Mouse (Mus musculus) adrenal gland, adult 2 months (tissue): ENCODE data around the gene Cdh22. TPM values are rescaled to one million over a fixed set of nuclear protein-coding genes. Genes with fewer than 3 reads are reported as not detected.

Experiments
- DNase-seq: peaks from one replicate; pipeline ENCODE4 v3.0.0; 2021
- polyA plus RNA-seq: library from polyadenylated mRNA; depleted of rRNA; stranded (reverse); fragments of >200 nt; gene quantifications from 2 replicates; pipeline ENCODE4 v1.2.3, GENCODE M21; 2012
- total RNA-seq, 2 experiments: library from RNA; stranded (reverse); gene quantifications; 2 replicates each; pipeline ENCODE4 v1.2.3; 2021

Gene Cdh22
- total and polyA plus RNA-seq, 3 experiments, result 0.89 to 1.8 (median 1.5) TPM

DNA sequence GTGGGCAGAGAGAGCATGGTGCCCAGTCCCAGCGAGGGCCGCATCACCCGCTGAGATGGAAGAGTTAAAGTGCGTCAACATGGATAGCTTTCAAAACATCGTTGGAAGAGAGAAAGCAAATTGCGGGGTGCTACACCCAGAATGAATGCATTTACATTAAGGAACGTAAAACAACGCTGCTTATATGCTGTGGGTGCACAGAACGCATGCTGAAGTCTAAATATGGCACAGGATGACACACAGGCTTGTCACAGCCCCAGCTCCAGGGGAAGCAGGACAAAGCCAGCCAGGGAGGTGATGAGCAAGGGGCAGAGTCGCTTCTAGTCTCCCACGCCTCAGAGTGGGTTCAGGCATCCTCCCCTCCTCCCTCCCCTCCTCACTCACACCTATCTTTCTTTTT is 27.0 kb downstream of the Cdh22 start:
- no peak for DNase-seq

DNA sequence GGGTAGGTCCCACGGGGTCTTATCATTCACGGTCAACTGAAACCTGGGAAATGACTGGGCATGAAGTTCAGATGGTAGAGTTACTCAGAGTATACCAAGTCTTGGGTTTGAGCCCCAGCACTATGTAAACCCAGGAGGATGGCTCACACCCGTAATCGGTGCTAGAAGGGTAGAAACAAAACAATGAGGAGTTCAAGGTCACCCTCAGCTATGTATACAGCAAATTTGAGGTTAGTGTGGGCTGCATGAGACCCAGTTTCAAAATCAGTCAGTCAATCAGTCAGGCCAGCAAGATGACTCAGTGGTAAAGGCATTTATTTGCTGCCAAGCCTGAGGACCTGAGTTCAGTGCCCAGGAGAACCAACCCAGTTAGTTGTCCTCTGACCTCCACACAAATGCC is 27.6 kb downstream of the Cdh22 start:
- DNase-seq, result no peak

DNA sequence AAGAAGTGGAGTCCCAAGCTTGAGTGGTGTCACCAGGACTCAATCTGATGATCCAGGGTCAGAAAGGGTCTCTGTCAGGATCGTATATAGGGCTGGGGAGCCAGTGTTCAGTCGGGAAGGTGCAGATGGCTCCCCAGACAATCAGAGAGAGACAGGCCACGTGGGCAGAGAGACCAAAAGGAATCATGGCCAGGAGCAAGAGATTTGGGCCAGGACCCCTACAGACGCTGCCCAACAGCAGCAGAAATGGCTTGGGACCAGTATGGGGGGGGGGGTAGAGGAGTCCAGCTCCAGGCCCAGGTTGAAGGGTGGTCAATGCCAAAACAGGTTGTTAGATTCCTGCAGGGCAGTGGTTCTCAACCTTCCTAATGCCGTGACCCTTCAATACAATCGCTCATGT is 29.2 kb downstream of the Cdh22 start:
- DNase-seq, result no peak

DNA sequence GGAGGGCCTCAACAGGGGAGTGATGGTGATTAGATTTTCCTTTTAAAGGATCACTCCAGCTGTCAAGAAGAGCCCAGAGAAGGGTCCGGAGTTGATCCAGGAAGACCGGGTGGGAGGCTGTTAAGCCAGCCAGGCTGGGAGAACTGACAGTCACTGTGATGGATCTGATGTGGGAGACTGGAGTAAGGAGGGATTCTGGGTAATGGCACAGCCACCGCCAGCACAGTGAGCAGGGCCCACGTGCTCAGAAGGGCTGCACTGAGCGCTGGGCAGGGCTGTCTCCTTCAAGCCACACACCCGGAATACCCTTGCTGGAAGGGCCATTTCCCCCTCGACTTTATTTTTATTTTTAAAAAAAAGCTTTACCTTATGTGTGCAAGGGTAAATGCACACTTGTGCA is 29.7 kb downstream of the Cdh22 start:
- no peak for DNase-seq

DNA sequence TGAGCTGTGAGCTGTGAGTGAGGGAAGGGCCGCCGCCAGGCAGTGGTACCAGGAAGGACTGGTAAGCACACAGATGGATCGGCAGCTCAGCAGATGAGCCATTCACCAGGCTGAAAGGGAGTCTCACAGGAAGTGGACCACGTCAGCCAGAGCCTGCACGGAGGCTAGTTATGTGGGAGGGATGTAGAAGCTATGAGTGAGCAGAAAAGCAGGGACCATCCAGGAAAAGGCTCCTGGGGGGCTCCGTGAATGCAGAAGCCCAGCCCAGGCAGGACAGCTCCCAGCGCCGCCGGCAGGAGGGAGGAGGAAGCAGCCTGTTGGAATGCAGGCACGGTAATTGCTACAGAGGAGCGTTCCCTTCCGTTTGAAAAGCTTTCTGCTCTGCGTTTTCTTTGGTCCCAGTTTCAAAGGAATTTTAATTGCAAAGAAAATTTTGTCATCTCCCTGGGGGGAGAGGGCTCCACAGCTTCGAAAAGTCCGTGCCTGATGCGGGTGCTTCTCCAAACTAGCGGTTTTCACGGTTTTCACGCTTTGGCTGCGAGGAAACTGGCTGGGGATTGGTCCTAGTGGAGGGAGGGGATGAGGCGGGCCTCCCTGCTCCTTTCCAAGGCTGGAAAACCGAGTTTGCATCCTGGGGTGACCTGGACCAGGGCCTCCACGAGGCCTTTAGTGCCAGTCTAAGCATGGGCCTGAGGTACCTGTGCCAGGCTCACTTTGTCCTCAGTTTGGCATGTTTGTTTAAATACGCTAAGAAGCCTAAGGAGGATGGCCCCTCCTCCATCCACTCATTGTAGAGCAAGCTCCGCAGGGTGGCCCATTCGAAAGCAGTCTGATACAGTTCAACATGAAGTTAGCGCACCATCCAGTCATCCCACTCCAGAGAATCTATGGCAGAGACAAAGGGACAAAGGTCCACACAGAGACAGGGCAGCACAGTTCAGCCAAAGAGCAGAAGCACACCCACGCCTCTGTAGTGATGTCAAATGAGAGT is 32.6 kb downstream of the Cdh22 start:
- DNase-seq, result peak; percentile 34

DNA sequence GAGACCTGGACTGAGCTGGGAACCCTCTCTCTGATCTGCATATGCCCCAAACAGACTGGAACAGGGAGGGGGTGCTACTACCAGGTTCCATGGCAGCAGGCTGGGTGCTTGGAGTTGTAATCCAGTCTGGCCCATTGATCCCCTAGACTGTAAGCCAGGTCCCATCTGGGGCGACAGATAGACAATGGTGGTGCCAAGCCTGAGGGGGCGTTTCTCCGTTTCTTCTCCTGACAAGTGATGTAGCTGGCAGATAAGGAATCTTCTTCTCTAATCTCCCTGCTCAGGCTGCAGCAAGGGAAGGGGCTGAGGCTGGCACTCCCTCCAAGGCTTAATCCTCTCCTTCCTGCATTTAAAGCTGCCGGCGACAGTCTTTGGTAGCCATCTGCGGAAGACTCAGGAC is 37.1 kb downstream of the Cdh22 start:
- DNase-seq, result no peak

DNA sequence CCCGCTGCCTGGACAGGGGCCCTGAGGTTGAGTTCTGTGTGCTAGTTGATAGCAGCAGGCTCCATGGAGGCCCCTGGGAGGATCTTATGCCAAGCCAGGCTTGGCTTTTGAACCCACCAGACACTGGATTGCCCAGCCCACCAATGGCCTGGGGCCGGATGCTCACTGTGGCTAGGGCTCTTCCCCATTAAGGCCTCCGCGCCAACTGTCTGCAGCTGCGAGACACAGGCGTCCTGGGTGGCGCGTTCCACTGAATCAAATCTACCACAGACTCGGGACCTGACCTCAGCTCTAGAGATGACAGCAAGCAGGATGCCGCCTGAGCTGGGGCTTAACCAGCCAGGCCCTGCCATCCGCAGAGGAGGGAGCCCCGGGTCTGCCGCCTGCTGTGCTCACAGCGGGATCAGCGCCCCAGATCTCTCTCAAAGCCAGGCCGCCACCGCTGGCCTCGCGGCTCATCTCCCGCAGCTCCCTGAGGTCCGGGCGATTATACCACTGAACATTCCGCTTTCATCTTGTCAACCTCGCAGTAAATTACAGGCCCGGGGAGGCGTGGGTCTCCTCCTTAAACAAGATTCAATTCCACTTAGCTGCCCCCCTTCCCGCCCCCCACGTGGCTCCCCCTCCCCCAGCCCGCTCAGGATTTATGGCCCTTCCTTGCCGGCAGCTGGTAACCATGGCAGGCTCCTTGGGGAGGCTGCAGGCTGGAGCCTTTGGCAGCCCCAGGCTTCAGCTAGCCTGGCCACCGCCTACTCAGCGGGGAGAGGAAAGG is 39.1 kb downstream of the Cdh22 start:
- DNase-seq, result peak; percentile 27

DNA sequence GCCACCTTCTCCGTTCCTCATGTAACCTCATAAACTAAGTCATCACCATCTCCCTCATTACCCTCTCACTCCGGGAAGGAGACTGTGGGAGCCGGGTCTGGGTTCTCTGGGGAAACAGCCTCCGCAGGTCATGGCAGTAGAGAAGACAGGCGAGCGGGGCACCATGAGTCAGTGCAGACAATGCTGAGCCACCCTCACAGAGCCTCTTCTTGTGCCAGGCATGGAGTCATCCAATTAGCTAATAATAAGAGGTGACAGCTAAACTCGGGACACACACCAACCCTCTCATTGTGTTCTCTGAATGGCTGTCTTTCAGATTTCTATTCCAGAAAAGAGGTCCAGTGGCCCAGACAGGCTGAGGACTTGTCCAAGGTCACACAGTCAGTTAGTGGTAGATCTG is 43.2 kb downstream of the Cdh22 start:
- peak; percentile 24 for DNase-seq

DNA sequence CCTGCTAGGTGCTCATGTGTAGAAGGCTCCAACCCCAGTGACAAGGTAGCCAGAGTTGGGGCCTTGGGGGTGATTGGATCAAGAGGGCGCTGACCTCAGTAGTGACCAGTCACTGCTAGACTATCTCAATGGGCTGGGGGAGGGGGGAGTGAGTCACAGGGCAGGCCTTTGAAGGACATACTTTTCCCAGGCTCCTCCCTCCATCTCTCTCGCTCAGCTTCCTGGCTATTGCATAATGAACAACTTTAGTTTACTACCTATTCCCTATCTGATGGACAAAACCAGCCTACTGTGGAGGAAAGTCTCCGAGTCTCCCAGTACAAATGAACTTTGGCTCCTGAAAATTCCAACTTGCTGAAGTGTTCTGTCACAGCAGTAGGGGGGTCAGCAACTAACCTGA is 45.1 kb downstream of the Cdh22 start:
- peak; percentile 93 for DNase-seq

DNA sequence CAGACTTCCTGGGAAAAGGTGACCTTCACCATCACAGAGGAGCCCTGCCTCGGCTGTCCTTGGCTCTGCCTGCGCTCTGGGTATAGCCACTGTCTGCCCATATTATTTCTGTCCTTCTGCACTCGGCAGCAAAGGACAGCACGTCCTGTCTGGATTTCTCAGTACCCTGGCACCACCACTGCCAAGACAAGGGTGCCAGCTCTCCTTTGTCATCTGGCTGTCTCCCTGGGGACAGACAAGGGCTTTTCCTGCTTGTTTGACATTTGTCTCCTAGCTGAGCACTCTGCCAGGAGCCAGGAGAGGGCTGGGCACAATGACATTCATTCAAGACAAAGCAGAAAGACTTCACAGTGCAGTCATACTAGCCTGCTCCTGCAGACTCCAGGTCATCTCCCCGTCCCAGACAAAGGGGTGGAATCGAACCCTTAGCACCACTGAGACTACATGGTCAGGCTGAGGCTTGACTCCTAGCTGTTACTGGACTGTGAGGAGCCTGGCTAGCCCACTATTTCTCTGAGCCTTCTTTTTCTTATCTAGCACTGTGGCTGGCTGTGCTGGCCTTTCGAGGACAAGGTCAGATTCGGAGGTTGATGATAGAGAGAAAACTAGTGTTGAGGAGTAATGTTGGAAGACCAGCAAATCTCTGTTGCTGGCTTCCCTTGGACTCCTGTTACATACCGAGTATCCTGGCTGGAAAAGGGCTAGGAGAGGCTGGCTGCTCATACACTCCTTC is 46.8 kb downstream of the Cdh22 start:
- peak; percentile 70 for DNase-seq

DNA sequence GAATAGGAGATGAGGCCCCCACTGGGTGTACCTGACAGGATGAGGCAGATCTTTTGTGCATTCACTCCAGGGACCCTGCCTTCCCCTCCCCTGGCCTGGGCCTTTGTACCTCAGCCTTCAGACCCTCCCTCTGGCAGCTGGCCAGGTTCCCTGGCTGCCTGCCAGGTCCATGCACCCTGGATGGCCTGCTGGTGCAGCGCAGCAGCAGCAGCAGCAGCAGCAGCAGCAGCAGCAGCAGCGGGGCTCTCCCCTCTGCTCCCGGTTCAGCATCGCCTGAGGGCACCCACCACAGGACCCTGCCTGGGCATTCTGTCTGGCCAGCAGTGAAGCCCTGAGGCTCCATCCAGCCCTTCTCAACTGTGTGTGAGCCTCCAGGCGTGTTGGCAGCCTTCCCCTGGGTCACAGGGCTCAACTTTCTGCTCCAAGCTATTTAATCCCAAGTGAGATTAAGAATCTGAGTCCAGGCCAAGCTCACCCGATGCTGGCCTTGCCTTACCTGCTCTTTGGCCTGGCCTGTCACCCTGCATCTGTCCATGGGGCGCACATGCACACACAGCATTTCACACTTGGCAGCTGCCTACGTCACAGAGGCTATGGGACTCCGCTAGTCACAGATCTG is 50.5 kb downstream of the Cdh22 start:
- peak; percentile 34 for DNase-seq

DNA sequence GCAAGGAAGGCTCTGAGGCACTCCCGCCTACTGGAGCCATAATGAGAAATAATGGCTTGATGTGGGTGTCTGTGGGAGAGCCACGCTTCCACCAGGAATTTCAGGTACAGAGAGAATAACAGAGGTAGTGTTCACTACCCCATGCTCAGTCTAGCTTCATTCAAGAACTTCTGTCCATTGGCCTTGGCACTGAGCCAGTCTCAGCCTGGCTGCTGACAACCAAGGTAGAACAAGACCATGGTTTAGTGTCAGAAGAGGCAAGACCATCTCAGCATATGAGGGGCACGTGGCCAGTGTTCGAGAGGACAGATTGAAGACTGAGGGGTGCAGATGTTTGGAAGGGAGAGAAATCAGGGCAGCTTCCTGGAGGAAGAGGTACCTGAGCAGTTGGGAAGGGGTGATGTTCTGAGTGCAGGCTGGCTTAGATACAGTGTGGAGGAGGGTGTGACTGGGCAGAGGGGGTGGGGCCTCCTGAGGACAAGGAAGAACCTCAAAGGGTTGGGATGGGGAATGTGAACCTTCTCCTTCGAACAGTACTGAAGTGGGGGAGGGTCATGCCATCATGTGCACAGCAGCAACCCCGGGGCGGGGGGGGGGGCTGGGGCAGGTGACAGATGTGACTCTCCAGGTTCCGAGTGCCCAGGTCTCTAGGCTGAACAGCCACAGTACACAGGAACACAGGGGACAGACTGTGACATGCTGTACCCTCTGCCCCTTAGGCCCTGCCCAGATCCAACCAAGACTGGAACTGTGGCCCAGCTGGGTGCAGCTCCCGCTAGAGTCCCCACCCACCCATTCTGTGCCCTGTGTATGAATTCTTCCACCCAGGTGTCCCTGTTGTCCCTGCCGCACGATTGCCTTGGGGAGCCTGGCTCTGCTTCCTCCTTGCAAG is 52.3 kb downstream of the Cdh22 start:
- DNase-seq, result no peak

DNA sequence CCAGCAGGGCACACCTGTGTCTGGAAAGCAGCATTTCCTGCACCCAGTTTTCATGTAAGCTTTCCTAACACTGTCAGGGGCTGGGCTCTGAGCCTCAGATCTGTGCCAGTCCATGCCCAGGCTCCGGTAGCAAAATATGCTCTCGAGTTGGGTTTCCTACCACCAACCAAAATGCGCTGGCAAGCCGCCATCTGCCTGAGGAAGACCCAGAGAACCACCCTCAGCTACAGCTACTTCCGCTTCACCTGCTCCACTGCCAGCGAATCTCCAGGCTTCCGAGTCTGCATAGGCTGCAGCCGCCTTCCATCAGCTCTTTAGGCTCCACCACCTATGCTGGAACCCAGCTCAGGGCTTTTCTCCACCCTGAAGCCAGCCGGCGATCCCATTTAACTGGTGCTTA is 55.4 kb downstream of the Cdh22 start:
- DNase-seq, result no peak

DNA sequence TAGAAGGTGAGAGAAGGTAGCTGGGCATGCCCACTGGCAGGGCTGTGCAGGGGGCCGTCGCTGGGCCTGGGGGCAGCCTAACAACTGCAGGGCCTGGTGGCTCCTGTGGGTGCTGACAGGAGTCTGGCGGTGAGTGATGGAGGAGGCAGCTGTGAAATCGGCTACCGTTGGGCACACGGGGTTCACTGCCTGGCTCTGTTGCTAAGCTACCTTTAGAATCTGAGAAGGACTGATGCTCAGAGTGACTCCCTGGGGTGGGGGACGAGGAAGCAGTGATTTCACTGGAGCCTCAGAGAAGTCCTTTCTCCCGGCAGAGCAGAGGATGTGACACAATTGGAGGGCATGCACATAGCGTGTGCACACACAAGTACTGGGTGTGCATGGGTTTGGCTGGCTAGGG is 57.7 kb downstream of the Cdh22 start:
- DNase-seq, result no peak

DNA sequence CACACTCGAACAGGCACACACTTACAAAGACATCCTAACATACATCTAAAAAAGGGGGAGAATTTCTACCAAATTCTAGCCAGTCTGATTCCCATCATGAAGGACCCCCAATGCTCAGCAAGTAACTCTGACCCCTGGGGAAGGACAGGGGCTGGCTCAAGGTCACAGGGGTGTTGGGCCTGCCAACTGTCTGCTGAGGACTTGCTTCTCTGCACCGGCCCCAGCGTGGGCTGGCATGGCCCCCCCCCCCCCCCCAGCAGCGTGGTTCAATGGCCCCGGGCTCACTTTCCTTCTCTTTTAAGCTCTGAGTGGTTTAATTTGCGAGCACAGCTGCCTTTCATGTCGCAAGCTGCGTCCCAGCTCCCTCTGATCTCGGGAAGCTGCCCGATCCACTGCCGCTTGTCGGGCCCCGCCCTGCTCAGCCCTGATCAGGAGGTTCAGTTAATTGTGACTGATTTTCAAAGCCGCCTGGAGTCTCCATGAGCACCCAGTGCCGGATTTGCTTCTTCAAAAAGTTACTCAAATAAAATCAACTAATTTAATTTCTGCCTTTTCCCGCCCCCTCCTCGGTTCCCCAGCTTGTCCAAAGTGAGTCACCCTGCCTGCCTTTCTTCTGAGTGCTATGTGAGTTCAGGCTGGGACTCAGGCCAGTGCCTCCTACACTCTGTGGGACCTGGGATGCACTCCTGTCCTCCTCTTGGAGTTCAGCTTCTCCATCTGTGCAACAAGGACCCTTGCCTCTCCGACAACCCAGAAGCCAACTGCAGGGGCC is 67.8 kb downstream of the Cdh22 start:
- DNase-seq, result peak; percentile 25

DNA sequence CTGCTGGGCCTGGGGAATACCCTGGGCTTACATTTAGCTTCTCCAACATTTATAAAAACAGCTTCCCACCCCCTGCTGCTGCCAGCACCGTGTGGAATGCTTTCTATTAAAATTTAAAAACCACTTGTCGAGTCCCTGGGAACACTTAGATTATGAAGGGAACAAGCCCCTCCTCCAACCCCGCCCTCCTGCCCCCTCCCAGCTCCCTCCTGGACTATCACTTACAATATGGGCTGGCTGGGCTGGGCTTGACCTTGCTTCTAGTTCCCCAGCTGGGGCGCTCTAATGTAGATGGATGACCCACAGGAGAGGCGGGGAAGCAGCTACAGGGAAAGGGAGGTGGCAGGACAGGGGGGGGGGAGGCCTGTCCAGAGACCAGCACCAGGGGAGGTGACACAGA is 72.4 kb downstream of the Cdh22 start:
- DNase-seq, result no peak

DNA sequence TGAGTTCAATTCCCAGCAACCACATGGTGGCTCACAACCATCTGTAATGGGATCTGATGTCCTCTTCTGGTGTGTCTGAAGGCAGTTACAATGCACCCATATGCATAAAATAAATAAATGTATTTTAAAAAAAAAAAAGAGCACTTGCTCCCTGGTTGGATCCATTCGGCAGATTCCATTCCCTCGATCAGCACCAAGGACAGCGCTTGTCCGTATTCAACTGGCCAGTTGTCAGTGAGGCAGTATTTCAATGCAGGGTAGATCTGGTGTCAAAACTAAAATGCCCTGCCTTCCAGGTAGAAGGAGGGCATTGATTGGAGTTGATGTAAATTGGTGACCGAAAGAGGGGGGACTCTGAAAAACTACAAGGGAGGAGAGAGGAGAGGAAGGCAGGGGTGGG is 74.2 kb downstream of the Cdh22 start:
- DNase-seq, result peak; percentile 40

DNA sequence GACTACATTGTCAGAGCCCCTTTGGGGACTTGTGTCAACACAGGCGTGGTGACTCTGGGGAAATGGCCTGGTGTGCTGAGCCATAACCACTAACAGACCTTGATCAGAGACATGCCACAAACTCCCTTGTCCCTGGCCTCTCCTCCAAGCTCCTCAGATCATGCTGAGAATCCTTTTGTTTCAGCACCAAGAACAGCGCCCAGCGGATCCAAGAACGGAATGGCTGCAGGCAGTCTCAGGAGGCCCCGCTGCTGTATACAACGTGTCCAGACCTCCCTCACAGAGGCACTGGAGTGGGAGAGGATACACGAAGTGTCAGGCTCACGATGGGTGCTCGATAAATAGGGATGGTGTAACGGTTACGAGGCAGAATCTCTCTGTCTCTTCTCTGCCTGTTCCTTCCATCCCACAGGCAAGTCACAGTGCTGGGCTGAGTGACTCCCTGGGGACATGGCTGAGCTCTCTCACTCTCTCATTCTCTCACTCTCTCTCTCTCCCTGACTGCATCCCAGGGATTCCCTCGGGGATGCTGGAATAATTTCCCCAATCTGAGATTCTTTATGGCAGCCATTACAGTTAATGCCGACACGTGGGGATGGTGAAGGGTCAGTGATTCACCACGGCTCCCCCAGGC is 75.5 kb downstream of the Cdh22 start:
- peak; percentile 74 for DNase-seq

DNA sequence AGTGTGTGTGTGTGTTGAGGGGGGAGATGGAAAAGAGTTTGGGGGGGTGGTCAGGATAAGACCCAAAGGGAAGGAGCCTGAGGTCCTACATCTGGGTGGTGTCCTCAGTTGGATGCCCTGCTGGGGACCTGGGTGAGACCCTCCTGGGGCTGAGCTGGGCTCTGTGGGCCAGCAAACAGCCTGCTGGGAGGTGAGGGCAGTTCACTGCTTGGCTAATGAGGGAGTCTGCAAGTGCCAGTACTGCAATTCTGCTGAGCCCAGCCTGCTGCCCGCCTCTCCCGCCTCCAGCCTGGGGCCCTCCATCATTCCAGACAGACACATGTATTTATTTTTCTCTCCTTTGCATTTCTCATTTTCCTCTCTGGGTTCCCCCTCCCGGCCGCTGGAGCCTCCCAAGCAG is 76.3 kb downstream of the Cdh22 start:
- DNase-seq, result no peak

DNA sequence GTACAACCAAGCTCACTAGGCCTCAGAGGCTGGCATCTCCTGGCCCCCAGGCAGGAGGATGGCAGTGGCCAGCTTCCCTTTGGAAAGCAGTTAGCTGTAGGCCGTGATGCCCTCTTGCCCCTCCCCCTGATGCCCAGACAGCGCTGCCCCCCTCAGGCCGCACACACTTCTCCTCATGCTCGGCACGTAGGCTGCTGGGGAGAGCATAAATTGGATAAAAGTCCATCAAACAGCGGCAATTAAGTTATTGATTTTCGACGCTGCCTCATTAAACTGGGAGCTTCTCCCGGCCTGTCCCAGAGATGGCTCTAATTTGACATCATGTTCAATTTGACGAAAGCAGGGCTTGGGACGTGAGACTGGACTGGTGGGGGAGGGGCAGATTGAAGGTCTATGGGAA is 76.8 kb downstream of the Cdh22 start:
- DNase-seq, result no peak
